Mouse (Mus musculus) stomach, postnatal 0 days (tissue): Measurements from ENCODE around the gene Ctdspl2. TPM values are rescaled to one million over a fixed set of nuclear protein-coding genes. Genes with fewer than 3 reads are reported as not detected.
"Not testable (repeated sequence)": the region's sequence is repeated elsewhere in the genome, so short reads cannot be mapped to it uniquely, and the experiment has no call there.

Experiments used
- ATAC-seq: fragments of 200-750 bp; cut with Nextera tagmentation; 2 replicates; pipeline ENCODE4 v1.8.0; 2017; ENCODE audit not compliant: low FRiP score, low TSS enrichment
- DNase-seq: peaks from one replicate; pipeline ENCODE4 v3.0.0-alpha.2; 2016; ENCODE audit warnings: low spot score
- H3K27ac ChIP-seq: fragments of 300-500 bp; sonication (generic); replicated peaks from 2 replicates; pipeline ENCODE4 v1.5.1; 2014; ENCODE audit warnings: mild to moderate bottlenecking, control low read depth
- H3K27me3 ChIP-seq: fragments of 300-500 bp; sonication (generic); 2 replicates; pipeline ENCODE4 v1.6.1; 2014; ENCODE audit warnings: low read length; ENCODE audit not compliant: control insufficient read depth, insufficient read depth
- H3K36me3 ChIP-seq: fragments of 300-500 bp; sonication (generic); 2 replicates; pipeline ENCODE4 v1.6.1; 2014; ENCODE audit warnings: low read length, mixed read lengths; ENCODE audit not compliant: control insufficient read depth, insufficient read depth
- H3K4me1 ChIP-seq: fragments of 300-500 bp; sonication (generic); replicated peaks from 2 replicates; pipeline ENCODE4 v1.6.1; 2014; ENCODE audit warnings: antibody characterized with exemption; ENCODE audit not compliant: control insufficient read depth, insufficient read depth
- H3K4me2 ChIP-seq: fragments of 300-500 bp; sonication (generic); replicated peaks from 2 replicates; pipeline ENCODE4 v1.6.1; 2014; ENCODE audit warnings: low read depth, mild to moderate bottlenecking, control low read depth, moderate library complexity
- H3K4me3 ChIP-seq: fragments of 300-500 bp; sonication (generic); 2 replicates; pipeline ENCODE4 v1.5.1; 2014; ENCODE audit warnings: low read depth, low read length, control low read depth
- H3K9ac ChIP-seq: fragments of 300-500 bp; sonication (generic); 2 replicates; pipeline ENCODE4 v1.6.1; 2014; ENCODE audit warnings: mild to moderate bottlenecking, low read length, control low read depth, mixed read lengths
- H3K9me3 ChIP-seq: fragments of 300-500 bp; sonication (generic); 2 replicates; pipeline ENCODE4 v1.6.1; 2016; ENCODE audit warnings: low read length; ENCODE audit not compliant: control insufficient read depth
- CTCF ChIP-seq: IDR thresholded peaks from 2 replicates; pipeline ENCODE4 v1.5.1; 2016; ENCODE audit warnings: antibody characterized with exemption, low read depth, mild to moderate bottlenecking, moderate library complexity
- EP300 ChIP-seq: optimal IDR thresholded peaks from 2 replicates; pipeline ENCODE3; 2016; ENCODE audit warnings: antibody characterized with exemption
- WGBS: fragments of 180-500 bp; shearing (Covaris S2); extraction: QIAGEN DNeasy Blood & Tissue Kit; methylation state at CpG from one replicate; pipeline ENCODE4 v1.1.7; 2014; 5-methylcytosine and 5-hydroxymethylcytosine counted together
- polyA plus RNA-seq: library from polyadenylated mRNA; unstranded; fragments of >200 nt; fragmentation: Nextera tagmentation; extraction: Ambion mirVana; gene quantifications from 2 replicates; pipeline ENCODE4 v1.2.1, GENCODE M21; 2015

Ctdspl2 gene
- polyA plus RNA-seq, 1 experiment from 2014 or later = 19.0 TPM

DNA sequence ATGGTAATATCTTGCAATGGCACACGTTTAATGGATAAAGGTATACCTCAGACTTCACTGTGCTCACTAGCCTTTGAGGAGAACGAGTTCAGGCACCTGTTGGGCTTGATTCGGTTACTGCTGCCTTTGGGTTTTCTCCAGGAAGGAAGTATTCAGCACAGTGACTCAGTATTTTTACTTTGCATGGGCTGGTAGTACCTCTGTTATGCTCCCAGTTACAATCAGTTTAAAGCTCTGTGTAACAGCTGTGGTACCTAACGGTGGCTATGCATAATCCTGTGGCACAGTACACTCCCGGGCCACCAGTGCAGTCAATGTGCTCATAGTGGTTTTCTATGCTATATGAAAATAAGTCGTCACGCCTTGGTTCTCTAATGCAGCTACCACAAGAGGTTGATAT, 55.6 kb downstream of the Ctdspl2 start:
- no peak for TF ChIP-seq CTCF
- TF ChIP-seq EP300 = no peak
- DNase-seq = no peak
- Histone ChIP-seq H3K36me3 (0 out of 2 replicates have a peak, but pooled peaks cover 2% of the 10 kb centered on the region), H3K4me3 (no peak overlapping the region), H3K27me3 (no peaks in the 10 kb centered on the region), H3K9me3 (no peaks in the 10 kb centered on the region), H3K27ac (no peak overlapping the region), H3K9ac (no peak overlapping the region), H3K4me2 (no peak overlapping the region), H3K4me1 (no peaks in the 10 kb centered on the region)
- 75% methylated on average over 7 of the region's 7 CpGs for WGBS
- ATAC-seq = no peak

DNA sequence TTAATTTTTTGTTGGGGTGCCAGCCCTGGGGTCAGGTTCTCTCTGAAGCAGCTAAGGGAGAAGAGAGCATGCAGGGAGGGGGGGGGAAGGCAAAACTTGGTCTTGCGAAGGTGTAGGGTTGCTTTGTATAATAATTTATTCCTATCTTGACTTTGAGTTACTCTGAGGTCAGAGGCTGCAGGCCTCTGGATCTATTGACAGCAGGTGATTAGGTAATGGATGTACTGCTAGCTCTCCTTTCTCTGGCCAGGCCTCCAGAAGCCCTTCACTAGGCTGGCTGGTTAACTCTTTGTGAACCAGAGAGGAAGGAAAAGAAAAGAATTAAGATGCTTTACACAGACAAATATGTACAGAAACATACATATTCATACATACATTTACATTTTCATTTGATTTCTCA, 62.9 kb downstream of the Ctdspl2 start:
- H3K27ac ChIP-seq = no peak overlapping the region
- no peaks in the 10 kb centered on the region for H3K4me1 ChIP-seq
- DNase-seq (no peak), ATAC-seq (no peak)
- no peaks in the 10 kb centered on the region for H3K9me3 ChIP-seq
- no peaks in the 10 kb centered on the region for H3K36me3 ChIP-seq
- 29% methylated on average over 1 of the region's 1 CpGs for WGBS
- no peaks in the 10 kb centered on the region for H3K27me3 ChIP-seq
- no peak for TF ChIP-seq CTCF
- no peak for TF ChIP-seq EP300
- H3K4me2 ChIP-seq = no peak overlapping the region
- no peak overlapping the region for H3K4me3 ChIP-seq
- H3K9ac ChIP-seq = no peak overlapping the region

DNA sequence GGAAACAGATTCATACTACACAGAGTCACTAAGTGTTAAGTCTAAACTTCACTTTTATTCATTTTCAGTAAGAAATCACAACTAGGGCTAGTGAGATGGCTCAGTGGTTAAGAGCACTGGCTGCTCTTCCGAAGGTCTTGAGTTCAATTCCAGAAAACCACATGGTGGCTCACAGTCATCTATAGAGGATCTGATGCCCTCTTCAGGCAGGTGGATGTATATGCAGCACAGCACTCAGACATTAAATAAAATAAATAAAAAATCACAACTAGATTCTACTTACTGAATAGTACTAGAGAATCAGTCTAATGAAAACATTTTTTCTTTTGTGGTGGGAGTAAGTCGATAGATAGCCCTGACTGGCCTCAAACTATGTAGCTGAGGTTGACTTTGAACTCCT, 66.5 kb downstream of the Ctdspl2 start:
- 82% methylated on average over 2 of the region's 2 CpGs for WGBS
- DNase-seq = no peak
- no peak overlapping the region for H3K27ac ChIP-seq
- H3K4me2 ChIP-seq = no peak overlapping the region
- H3K36me3 ChIP-seq = no peaks in the 10 kb centered on the region
- no peak for ATAC-seq
- H3K9ac ChIP-seq = no peak overlapping the region
- no peaks in the 10 kb centered on the region for H3K27me3 ChIP-seq
- no peak overlapping the region for H3K4me3 ChIP-seq
- no peaks in the 10 kb centered on the region for H3K4me1 ChIP-seq
- no peaks in the 10 kb centered on the region for H3K9me3 ChIP-seq
- TF ChIP-seq CTCF (peak; percentile 52), EP300 (no peak)

DNA sequence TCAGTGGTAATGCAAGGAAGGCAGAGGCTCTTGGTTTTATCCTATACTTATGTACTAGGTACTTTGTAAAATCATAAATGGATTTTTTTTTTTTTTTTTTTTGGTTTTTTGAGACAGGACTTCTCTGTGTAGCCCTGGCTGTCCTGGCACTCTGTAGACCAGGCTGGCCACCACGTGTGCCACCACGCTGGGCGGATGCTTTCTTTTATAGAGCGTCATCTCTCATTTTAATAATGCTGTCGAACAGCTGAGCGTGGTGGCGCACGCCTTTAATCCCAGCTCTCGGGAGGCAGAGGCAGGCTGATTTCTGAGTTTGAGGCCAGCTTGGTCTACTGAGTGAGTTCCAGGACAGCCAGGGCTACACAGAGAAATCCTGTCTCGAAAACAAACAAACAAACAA, 71.3 kb downstream of the Ctdspl2 start:
- not testable (repeated sequence) for H3K9me3 ChIP-seq, H3K27ac ChIP-seq, ATAC-seq, H3K9ac ChIP-seq, H3K4me1 ChIP-seq, H3K4me3 ChIP-seq, H3K36me3 ChIP-seq, H3K27me3 ChIP-seq, H3K4me2 ChIP-seq, DNase-seq
- WGBS = 92% methylated on average over 10 of the region's 10 CpGs

DNA sequence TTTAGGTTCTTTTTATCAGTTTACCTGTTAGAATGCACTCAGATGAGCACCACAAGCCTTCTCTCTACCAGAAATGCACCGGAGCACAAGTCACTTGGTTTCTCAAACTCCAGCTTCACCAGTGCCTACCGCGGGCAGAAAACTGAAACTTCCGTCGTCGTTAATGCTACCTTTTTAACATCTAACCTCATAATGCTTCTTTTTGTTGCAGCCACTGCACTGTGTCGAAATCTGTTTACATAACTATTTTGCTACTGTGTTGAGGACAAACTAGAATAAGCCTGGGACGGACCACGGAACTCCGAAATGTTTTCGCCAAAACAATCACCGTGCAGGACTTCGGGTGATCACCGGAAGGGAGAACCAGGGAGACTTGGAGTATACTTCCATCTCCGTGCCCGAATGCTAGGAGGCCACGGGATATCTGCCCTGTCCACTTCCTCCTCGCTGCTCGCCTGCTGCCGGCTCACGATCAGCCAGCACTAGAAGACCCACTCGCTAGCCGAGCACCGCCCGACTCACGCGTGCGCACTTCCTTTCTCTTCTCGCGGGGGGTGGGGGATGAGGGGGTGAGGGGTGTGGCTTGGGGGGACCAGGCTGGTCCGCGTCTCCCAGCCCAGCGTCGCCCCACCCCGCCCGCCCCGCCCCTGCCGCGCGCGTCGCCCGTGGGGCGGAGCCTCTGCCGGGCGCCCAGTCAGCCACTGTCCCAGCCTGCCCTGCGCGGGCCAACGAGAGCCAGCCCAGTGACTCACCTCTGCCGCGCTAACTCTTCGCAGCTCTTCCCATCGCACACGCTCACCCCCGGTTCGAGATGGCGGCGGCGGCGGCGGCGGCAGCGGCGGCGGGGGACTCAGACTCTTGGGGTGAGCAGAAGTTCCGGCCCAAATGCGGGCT, 72.3 kb downstream of the Ctdspl2 start, which contains the start of gene Eif3j1:
Eif3j1 (plus strand) TSS at position 685 of the 894 bp plus-strand sequence.
- DNase-seq = peak; percentile 98
- peak within 1 kb of the TSS; percentile 90 for H3K9ac ChIP-seq
- ATAC-seq = peak; percentile 99
- H3K4me1 ChIP-seq = no peaks in the 10 kb centered on the region
- H3K4me3 ChIP-seq = peak within 1 kb of the TSS; percentile 84
- peak within 1 kb of the TSS; percentile 93 for H3K27ac ChIP-seq
- H3K4me2 ChIP-seq = peak within 1 kb of the TSS; percentile 70
- H3K36me3 ChIP-seq = no peaks in the 10 kb centered on the region
- no peaks in the 10 kb centered on the region for H3K27me3 ChIP-seq
- under 1% methylated on average over 36 of the region's 67 CpGs for WGBS
- no peak for TF ChIP-seq EP300
- no peaks in the 10 kb centered on the region for H3K9me3 ChIP-seq
